Mouse (Mus musculus) frontal cortex, postnatal 10 days (tissue): ENCODE measurements around the gene Pkd2l1.

ENCODE experiments used
- DNase-seq, 2 experiments: peaks; one replicate each; pipeline ENCODE4 v3.0.0; 2022; ENCODE audit warnings: low spot score in 2 of 2, mixed read lengths in 1 of 2

Pkd2l1 gene

DNA sequence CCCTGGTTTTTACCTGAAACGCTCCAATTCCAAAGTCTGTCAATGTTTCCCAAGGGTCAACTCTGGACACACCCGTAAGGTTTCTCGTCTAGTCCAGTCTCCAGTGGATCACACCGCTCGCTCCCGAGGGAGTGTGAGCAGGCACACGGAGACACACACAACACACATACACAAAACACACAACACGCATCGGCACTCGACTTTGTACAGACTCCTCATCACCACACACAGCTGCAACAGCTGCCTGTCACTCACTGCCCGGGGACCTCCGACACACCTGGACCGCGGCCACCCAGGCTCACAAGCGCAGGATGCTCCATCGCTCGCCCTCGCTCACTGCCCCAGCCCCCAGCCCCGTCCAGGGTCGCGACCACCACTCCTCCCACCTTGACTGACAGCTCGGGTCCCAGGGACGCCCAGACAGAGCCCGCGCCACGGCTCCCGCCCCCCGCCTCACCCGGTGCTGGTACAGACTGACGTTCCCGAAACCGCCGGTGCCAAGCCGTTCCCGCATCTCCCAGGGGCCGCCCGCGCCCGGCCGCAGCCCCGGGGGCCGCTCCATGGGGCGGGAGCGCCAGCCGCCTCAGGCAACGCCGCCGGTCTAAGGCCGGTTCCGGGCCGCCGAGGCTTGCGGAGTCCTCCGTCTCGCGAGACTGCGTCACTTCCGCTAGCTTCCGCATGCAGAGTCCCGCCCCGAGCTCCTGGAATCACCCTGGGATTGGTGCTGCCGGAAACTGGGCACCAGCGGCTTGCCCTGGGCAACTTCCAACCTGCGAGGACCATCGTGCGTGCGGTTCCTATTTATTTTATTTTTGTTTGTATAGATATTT lies 85.2 kb downstream of the Pkd2l1 start, which contains the start of gene Chuk:
Chuk (minus strand) TSS at position 650 of the 830 bp plus-strand sequence.
- peak; percentile 87 to 93 for DNase-seq

DNA sequence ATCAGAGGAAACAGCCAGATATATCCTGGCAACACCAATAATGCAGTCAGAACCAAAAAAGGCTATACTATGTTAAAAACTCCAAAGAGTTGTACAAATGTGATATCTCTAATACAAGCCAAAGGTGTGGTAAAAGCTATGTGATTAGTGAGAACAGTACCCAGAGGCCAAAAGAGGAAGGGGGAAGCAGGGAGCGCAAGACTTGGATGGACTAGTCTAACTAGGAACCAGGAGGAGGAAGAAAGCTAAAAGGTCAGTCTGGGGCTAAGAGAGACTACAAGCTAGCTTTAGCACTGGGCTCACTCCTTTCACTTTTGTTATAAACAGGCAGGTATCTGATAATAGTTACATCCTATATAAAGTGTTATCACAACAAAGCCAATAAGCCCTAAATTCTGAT lies 87.8 kb downstream of the Pkd2l1 start:
- DNase-seq, result no peak

DNA sequence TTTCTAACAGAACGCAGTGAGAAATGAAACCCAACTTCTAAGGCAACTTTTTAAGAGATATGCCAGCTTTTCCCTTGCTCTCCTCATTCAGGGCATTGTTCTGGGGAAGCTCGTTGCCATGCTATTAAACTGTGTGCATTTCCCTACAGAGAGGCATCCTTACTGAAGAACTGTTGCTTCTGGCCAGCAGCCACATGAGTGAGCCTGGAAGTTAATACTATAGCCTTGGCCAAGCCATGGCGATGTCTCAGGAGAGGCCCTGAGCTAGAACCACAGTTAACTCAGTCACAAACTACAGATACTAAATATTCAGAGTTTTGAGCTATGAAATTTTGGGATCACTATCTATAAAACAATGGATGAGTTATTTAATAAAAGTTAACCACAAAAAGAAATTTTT lies 89.2 kb downstream of the Pkd2l1 start:
- DNase-seq, result no peak

DNA sequence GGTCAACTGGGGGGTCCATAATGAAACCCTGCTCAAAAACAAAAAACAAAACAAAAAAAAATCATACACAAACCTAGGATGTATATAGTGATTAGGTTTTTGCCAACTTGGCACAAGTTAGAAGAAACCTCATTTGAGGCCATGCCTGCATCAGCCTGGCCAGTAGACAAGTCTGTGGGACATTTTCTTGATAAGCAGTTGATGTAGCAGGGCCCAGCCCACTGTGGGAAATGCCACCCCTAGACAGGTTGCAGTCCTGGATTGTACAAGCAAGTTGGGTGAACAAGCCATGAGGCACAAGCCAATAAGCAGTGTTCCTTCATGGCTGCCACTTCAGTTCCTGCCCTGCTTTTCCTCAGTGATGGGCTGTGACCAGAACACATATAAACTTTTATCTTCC lies 91.4 kb downstream of the Pkd2l1 start:
- no peak for DNase-seq
